Mouse (Mus musculus): ENCODE results near the gene Cts3.
"Not testable (repeated sequence)": the region's sequence is repeated elsewhere in the genome, so short reads cannot be mapped to it uniquely, and the experiment has no call there.

The Cts3 gene

GRCm38 (mm10) chr13:61570027-61570426 is at the start of gene Cts3:
TSS of gene Cts3 (minus strand) at chr13:61570127.
- no peak for DNase-seq (ENCODE audit: low spot score)

GRCm38 (mm10) chr13:61568074-61568473 is 1.9 kb downstream of the Cts3 start, which contains the start of gene Gm49352:
TSS of gene Gm49352 (minus strand) at chr13:61568174.
- not testable (repeated sequence) for DNase-seq (ENCODE audit: low spot score)

GRCm38 (mm10) chr13:61541631-61542030 is 28.3 kb downstream of the Cts3 start, which contains the start of gene Ctsm:
TSS of gene Ctsm (minus strand) at chr13:61541839.
- DNase-seq (ENCODE audit: low spot score), result no peak
